Mouse (Mus musculus) spleen, postnatal 0 days (tissue): ENCODE measurements around the gene Gm20538. TPM values are rescaled to one million over a fixed set of nuclear protein-coding genes. Genes with fewer than 3 reads are reported as not detected.

ENCODE experiments used
- polyA plus RNA-seq: library from polyadenylated mRNA; unstranded; fragments of >200 nt; fragmentation: Nextera tagmentation; extraction: Ambion mirVana; gene quantifications from 2 replicates; pipeline ENCODE4 v1.2.1, GENCODE M21; 2015

The Gm20538 gene
- not detected in 2 replicates for polyA plus RNA-seq

GRCm38 (mm10) chr19:44552731-44553130 lies at the start of gene Gm20538:
Gm20538 (minus strand) TSS chr19:44552831.

DNA sequence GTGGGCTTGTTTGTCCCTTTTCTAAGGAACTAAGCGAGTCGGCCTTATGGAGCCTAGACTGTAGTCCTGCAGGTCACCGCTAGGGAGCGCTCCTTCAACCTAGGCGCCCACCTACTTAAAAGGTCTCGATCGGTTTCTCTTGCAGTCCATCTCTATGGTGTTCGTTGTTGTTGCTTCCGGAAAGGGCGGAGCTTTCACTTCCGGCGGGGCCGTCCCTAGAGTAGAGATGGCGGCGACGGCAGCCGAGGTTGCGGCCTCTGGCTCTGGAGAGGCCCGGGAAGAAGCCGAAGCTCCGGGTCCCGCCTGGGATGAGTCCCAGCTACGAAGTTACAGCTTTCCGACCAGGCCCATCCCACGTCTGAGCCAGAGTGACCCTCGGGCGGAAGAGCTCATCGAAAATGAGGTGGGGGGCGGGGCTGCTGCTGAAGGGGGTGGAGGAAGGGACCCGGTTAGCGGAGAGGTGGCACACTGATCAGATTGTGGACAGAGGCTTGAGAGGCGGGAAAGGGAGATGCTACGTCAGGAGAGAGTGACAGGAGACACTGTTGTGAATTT lies 10.1 kb upstream of the Gm20538 start, which contains the start of gene Hif1an:
Gene Hif1an, plus strand, starts transcription at position 199 of the 555 bp plus-strand sequence.

GRCm38 (mm10) chr19:44554861-44555590 lies 2.4 kb upstream of the Gm20538 start, which contains the start of gene Ndufb8:
Ndufb8 (minus strand) TSS chr19:44555440.

DNA sequence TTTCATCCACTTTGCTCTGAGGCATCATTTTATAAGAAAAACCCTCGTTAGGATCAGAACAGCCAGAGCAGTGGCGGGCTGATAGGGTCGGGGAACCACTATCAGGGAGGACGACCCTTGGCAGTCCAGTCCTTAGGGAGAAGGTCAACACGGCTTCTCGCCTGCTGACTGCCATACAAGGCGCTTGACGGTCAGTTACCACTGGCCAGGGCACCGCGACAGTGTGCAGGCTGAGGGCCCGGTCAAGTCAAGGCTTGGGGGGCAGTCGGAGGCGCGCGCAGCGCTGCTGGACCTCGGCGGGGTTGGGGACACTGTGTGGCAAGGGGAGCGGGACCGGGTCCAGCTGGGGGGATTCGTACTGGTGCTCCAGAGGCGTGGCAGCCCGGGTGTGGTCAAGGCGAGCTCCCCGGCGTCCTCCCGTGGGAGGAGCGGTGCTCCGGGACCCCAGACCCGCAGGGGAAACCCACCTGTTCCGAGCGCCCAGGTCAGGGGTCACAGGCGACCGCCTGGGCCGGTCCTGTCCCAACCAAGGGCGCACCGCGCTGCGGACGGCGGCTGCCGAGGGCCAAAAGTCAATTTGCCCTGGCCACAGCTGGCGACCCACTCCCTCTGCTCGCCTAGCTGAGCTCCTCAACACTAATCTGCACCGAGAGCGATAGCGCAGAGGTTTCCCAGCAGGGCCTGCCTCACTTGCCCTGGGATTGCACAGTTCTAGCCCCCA lies 7.2 kb downstream of the Gm20538 start, which contains the start of gene Sec31b:
Gene Sec31b, minus strand, starts transcription at position 544 of the 721 bp plus-strand sequence.

Other genes with a start within 250 kb of the Gm20538 start
- 0.07 TPM in 1 of 2 replicates, not detected in the other for gene Scd4, start 219.7 kb downstream of the Gm20538 start, polyA plus RNA-seq
- 2.6 and 5.0 TPM in 2 replicates for gene Scd1, start 145.0 kb downstream of the Gm20538 start, polyA plus RNA-seq
- gene Wnt8b, start 59.4 kb downstream of the Gm20538 start, polyA plus RNA-seq, result not detected in 2 replicates
- 2.2 and 2.3 TPM in 2 replicates for gene Sec31b, start 7.0 kb downstream of the Gm20538 start, polyA plus RNA-seq
- gene Ndufb8, start 2.6 kb upstream of the Gm20538 start, polyA plus RNA-seq, result 432 and 433 TPM in 2 replicates
- 12.2 and 13.8 TPM in 2 replicates for gene Hif1an, start 10.0 kb upstream of the Gm20538 start, polyA plus RNA-seq
- not detected in 2 replicates for gene Pax2, start 203.2 kb upstream of the Gm20538 start, polyA plus RNA-seq